Mouse (Mus musculus) embryonic facial prominence, embryonic 11.5 days (tissue): Measurements from ENCODE around the gene Cpne4. TPM values are rescaled to one million over a fixed set of nuclear protein-coding genes. Genes with fewer than 3 reads are reported as not detected.

Experiments used
- ATAC-seq: fragments of 200-750 bp; cut with Nextera tagmentation; replicated peaks from 2 replicates; pipeline ENCODE4 v1.8.0; 2017; ENCODE audit warnings: low read depth; ENCODE audit not compliant: insufficient number of reproducible peaks, low FRiP score, low TSS enrichment
- DNase-seq: peaks from one replicate; pipeline ENCODE4 v3.0.0-alpha.2; 2015; ENCODE audit warnings: low spot score
- H3K27ac ChIP-seq: fragments of 300-500 bp; sonication (generic); replicated peaks from 2 replicates; pipeline ENCODE4 v1.5.1; 2014; ENCODE audit warnings: mild to moderate bottlenecking, low read depth, low read length, control low read depth
- H3K27me3 ChIP-seq: fragments of 300-500 bp; sonication (generic); 2 replicates; pipeline ENCODE4 v1.6.1; 2014; ENCODE audit warnings: mild to moderate bottlenecking, low read length, moderate library complexity, mixed read lengths; ENCODE audit not compliant: control insufficient read depth, insufficient read depth
- H3K36me3 ChIP-seq: fragments of 300-500 bp; sonication (generic); replicated peaks from 2 replicates; pipeline ENCODE4 v1.6.1; 2014; ENCODE audit warnings: low read depth, mild to moderate bottlenecking, low read length, moderate library complexity, mixed read lengths; ENCODE audit not compliant: control insufficient read depth, insufficient read depth
- H3K4me1 ChIP-seq: fragments of 300-500 bp; sonication (generic); 2 replicates; pipeline ENCODE4 v1.6.1; 2014; ENCODE audit warnings: low read length, mixed read lengths; ENCODE audit not compliant: control insufficient read depth, insufficient read depth
- H3K4me2 ChIP-seq: fragments of 300-500 bp; sonication (generic); 2 replicates; pipeline ENCODE4 v1.6.1; 2014; ENCODE audit warnings: low read depth, mild to moderate bottlenecking, control low read depth, low read length, moderate library complexity
- H3K4me3 ChIP-seq: fragments of 300-500 bp; sonication (generic); 2 replicates; pipeline ENCODE4 v1.5.1; 2014; ENCODE audit warnings: low read depth, low read length, control low read depth
- H3K9ac ChIP-seq: fragments of 300-500 bp; sonication (generic); replicated peaks from 2 replicates; pipeline ENCODE4 v1.6.1; 2014; ENCODE audit warnings: mild to moderate bottlenecking, control low read depth, low read length
- H3K9me3 ChIP-seq: fragments of 300-500 bp; sonication (generic); replicated peaks from 2 replicates; pipeline ENCODE4 v1.6.1; 2016; ENCODE audit warnings: mild to moderate bottlenecking, low read length, inconsistent platforms, mixed read lengths; ENCODE audit not compliant: control insufficient read depth
- WGBS: fragments of 180-500 bp; shearing (Covaris S2); extraction: QIAGEN DNeasy Blood & Tissue Kit; methylation state at CpG from one replicate; pipeline ENCODE4 v1.1.7; 2014; 5-methylcytosine and 5-hydroxymethylcytosine counted together
- microRNA-seq: library from miRNA; unstranded; fragments of <30 nt; microRNA quantifications from one replicate; pipeline ENCODE4, GENCODE M21; 2016; ENCODE audit warnings: borderline number of aligned reads
- polyA plus RNA-seq: library from polyadenylated mRNA; unstranded; fragments of >200 nt; fragmentation: Nextera tagmentation; extraction: Ambion mirVana; gene quantifications from 2 replicates; pipeline ENCODE4 v1.2.1, GENCODE M21; 2014

Cpne4 gene
- polyA plus RNA-seq, 1 experiment from 2014 or later, result 0.77 TPM

- Histone ChIP-seq H3K36me3 (no peaks in the 10 kb centered on the region; the same call in 1 of the 2 replicates), H3K27me3 (no peaks in the 10 kb centered on the region), H3K9ac (no peak overlapping the region), H3K4me3 (no peak overlapping the region), H3K27ac (no peak overlapping the region), H3K4me2 (no peak overlapping the region), H3K4me1 (no peaks in the 10 kb centered on the region), H3K9me3 (no peaks in the 10 kb centered on the region)
- no peak for DNase-seq
- no peak for ATAC-seq
- 88% methylated on average over 3 of the region's 3 CpGs for WGBS
These were observed 533.2 kb downstream of the Cpne4 start for GRCm38 (mm10) chr9:105080246-105080645.

Small RNA genes lying within 50 kb of the gene (microRNA-seq; reads per million reads assigned to microRNA genes)
- gene Gm23391, result not detected

Other genes with a start within 250 kb of the Cpne4 start
- gene Acpp, start 209.5 kb upstream of the Cpne4 start, polyA plus RNA-seq, result 0.68 and 1.1 TPM in 2 replicates